Mouse (Mus musculus) megakaryocyte, embryonic 14.5 days (primary cell): ENCODE data around the gene 9330161L09Rik. TPM values are rescaled to one million over a fixed set of nuclear protein-coding genes. Genes with fewer than 3 reads are reported as not detected.

Experiments used
- H3K27me3 ChIP-seq: replicated peaks from 2 replicates; pipeline ENCODE3; 2012; ENCODE audit warnings: inconsistent platforms
- H3K36me3 ChIP-seq: replicated peaks from 2 replicates; pipeline ENCODE3; 2012; ENCODE audit warnings: low read length, inconsistent platforms, mixed read lengths
- H3K4me1 ChIP-seq: 2 replicates; pipeline ENCODE4 v1.6.1; 2012; ENCODE audit warnings: inconsistent platforms
- H3K4me3 ChIP-seq: replicated peaks from 2 replicates; pipeline ENCODE3; 2012; ENCODE audit warnings: moderate library complexity, mild to moderate bottlenecking, inconsistent platforms
- H3K9me3 ChIP-seq: 2 replicates; pipeline ENCODE4 v1.6.1; 2012; ENCODE audit warnings: inconsistent platforms
- FLI1 ChIP-seq: IDR thresholded peaks from 2 replicates; pipeline ENCODE4 v1.6.1; 2012; ENCODE audit warnings: low read length, inconsistent platforms, mixed read lengths
- GATA1 ChIP-seq: IDR thresholded peaks from 3 replicates; pipeline ENCODE4 v1.6.1; 2012; ENCODE audit warnings: mixed read lengths, low read length, inconsistent platforms, borderline replicate concordance
- polyA plus RNA-seq: library from polyadenylated mRNA; stranded (reverse); fragments of >175 nt; gene quantifications from 2 replicates; pipeline ENCODE4 v1.2.3, GENCODE M21; 2012; ENCODE audit warnings: low replicate concordance; ENCODE audit not compliant: insufficient read depth

9330161L09Rik gene
- polyA plus RNA-seq, 1 experiment: 0.28 TPM

- TF ChIP-seq GATA1: no peak
- TF ChIP-seq FLI1: no peak
- Histone ChIP-seq H3K4me1 (peaks cover 75% of the 10 kb centered on the region), H3K36me3 (peaks cover 7% of the 10 kb centered on the region), H3K27me3 (no peaks in the 10 kb centered on the region), H3K9me3 (no peaks in the 10 kb centered on the region), H3K4me3 (no peak overlapping the region)
These were observed 16.5 kb downstream of the 9330161L09Rik start for GRCm38 (mm10) chr12:103391098-103391497.

- Histone ChIP-seq H3K4me3 (no peak overlapping the region), H3K36me3 (peaks cover 6% of the 10 kb centered on the region), H3K4me1 (peaks cover 75% of the 10 kb centered on the region), H3K27me3 (no peaks in the 10 kb centered on the region), H3K9me3 (no peaks in the 10 kb centered on the region)
- TF ChIP-seq GATA1 (no peak), FLI1 (no peak)
These were observed 17.6 kb downstream of the 9330161L09Rik start for GRCm38 (mm10) chr12:103389982-103390381.

DNA sequence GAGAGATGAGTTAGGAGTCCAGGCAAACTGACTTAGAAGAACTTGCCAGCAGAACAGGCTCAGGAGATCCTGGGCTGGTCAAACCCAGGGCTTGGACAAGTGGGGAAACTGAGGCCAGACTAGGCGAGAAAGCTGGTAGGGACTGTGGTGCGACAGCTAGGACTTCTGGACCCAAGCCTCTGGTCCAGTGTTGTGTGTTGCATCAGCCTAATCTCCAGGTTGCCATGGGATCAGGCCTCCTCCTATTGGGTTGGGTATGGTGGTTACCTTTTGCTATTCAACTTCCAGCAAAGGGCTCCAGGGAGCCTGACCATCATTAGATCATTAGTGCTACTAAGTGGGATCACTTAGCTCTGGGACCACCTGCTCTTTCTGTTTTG lies 18.3 kb downstream of the 9330161L09Rik start:
- H3K36me3 ChIP-seq: peaks cover 6% of the 10 kb centered on the region
- peak overlapping the region; percentile 95 for H3K4me3 ChIP-seq
- H3K9me3 ChIP-seq: no peaks in the 10 kb centered on the region
- no peak for TF ChIP-seq FLI1
- TF ChIP-seq GATA1: no peak
- no peaks in the 10 kb centered on the region for H3K27me3 ChIP-seq
- H3K4me1 ChIP-seq: peaks cover 81% of the 10 kb centered on the region

- Histone ChIP-seq H3K9me3 (no peaks in the 10 kb centered on the region), H3K27me3 (no peaks in the 10 kb centered on the region), H3K4me1 (peaks cover 79% of the 10 kb centered on the region), H3K4me3 (peak within 1 kb of the TSS; percentile 95), H3K36me3 (peaks cover 6% of the 10 kb centered on the region)
- TF ChIP-seq FLI1 (no peak), GATA1 (no peak)
These were observed 18.9 kb downstream of the 9330161L09Rik start, which contains the start of gene Otub2 for GRCm38 (mm10) chr12:103388505-103389347. Otub2 (plus strand) TSS chr12:103388682.

DNA sequence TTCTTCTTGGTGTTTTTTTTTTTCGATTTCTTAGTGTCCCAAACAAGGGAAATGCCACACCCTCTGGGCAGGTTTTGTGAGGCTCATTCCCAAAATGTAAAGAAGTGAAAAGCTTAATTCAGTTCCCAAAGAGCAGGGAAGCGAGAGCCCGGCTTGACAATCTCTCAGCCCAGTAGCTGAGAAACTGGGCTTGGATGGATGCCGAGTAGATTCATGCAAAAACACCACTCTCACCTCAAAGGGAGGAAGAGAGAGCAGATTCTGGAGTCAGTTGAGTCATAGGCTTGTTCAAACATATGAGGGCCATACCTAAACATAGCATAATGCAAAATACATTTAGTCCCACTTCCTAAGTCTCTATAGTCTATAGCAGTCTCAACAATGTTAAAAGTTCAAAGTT lies 27.4 kb downstream of the 9330161L09Rik start:
- Histone ChIP-seq H3K4me3 (no peak overlapping the region), H3K9me3 (peaks cover 7% of the 10 kb centered on the region; the same call in 1 of the 2 replicates), H3K27me3 (peaks cover 19% of the 10 kb centered on the region), H3K4me1 (peaks cover 15% of the 10 kb centered on the region), H3K36me3 (no peaks in the 10 kb centered on the region)
- TF ChIP-seq GATA1 (no peak), FLI1 (no peak)

DNA sequence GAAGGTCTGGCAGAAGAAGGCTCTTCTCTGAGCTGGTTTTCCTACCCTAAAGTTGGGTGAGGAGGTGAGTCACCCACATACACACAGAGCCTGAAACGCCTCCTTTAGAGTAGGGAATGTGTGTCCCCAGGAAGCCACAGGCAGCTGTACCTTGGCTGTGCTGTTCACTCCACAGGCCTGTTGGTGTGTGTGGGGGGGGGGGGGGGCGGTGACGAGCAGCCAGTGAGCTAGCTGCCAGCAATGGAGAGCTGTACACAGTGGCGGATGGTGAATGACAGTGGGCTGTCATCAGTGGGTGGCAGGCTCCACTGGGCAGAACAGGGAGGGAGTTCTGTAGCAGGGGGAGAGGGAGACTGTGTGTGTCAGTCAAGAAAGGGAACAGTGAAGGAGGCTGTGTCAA lies 30.8 kb downstream of the 9330161L09Rik start:
- H3K4me1 ChIP-seq: no peaks in the 10 kb centered on the region; the same call in 1 of the 2 replicates
- peaks cover 14% of the 10 kb centered on the region; the same call in 1 of the 2 replicates for H3K9me3 ChIP-seq
- H3K36me3 ChIP-seq: no peaks in the 10 kb centered on the region
- TF ChIP-seq GATA1 (no peak), FLI1 (no peak)
- no peak overlapping the region for H3K4me3 ChIP-seq
- H3K27me3 ChIP-seq: peaks cover 36% of the 10 kb centered on the region

DNA sequence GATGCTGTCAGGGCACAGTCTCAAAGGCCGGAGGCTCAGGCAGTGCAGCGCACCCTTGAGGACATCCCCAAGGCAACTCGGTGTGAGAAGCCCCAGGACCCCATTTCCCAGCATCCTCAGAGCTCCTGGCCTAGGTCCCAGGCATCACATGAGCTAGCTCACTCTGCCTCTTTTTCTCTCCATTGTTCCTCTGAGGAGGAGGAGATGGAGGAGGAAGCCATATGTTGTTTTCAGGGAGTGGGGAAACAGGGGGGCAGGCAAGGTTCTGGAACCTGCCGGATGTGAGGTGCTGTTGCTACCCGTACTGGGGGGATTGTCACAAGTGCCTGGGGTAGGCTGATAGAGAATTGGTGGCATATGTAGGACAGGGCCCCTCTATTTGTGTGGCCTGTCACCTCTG lies 31.5 kb downstream of the 9330161L09Rik start:
- no peaks in the 10 kb centered on the region; the same call in 1 of the 2 replicates for H3K4me1 ChIP-seq
- TF ChIP-seq GATA1 (no peak), FLI1 (no peak)

GRCm38 (mm10) chr12:103373530-103374236 lies 33.9 kb downstream of the 9330161L09Rik start:
- Histone ChIP-seq H3K27me3 (peaks cover 44% of the 10 kb centered on the region), H3K9me3 (peaks cover 7% of the 10 kb centered on the region; the same call in 1 of the 2 replicates), H3K4me3 (peak overlapping the region; percentile 38), H3K4me1 (peaks cover 2% of the 10 kb centered on the region; the same call in 1 of the 2 replicates), H3K36me3 (no peaks in the 10 kb centered on the region)
- TF ChIP-seq GATA1 (no peak), FLI1 (no peak)

More for the DNA sequence above, 31.5 kb downstream of the 9330161L09Rik start:
- Histone ChIP-seq H3K36me3 (no peaks in the 10 kb centered on the region), H3K4me3 (no peak overlapping the region), H3K27me3 (peaks cover 36% of the 10 kb centered on the region), H3K9me3 (peaks cover 14% of the 10 kb centered on the region; the same call in 1 of the 2 replicates)

DNA sequence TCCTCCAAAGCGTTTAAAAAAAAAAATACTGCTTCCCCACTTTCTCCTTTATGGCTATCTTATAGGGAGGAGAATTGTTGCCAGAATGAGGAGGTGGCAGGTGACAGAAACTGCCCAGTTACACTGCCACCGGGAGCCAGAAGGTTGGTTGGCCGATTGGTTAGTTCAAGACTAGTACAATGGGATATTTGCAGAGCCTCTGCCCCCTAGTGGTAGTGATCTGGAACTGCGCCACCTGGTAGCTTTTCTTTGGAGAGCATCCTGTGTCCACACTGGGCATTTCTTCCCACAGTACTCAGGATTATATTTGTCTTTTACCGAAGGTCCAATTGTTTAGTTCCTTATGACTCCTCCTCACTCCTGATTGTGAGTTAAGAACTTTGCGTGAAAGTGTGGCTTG lies 35.9 kb downstream of the 9330161L09Rik start:
- peaks cover 7% of the 10 kb centered on the region; the same call in 1 of the 2 replicates for H3K9me3 ChIP-seq
- H3K36me3 ChIP-seq: no peaks in the 10 kb centered on the region
- TF ChIP-seq FLI1: no peak
- no peak for TF ChIP-seq GATA1
- peaks cover 14% of the 10 kb centered on the region for H3K4me1 ChIP-seq
- peaks cover 54% of the 10 kb centered on the region for H3K27me3 ChIP-seq
- no peak overlapping the region for H3K4me3 ChIP-seq

DNA sequence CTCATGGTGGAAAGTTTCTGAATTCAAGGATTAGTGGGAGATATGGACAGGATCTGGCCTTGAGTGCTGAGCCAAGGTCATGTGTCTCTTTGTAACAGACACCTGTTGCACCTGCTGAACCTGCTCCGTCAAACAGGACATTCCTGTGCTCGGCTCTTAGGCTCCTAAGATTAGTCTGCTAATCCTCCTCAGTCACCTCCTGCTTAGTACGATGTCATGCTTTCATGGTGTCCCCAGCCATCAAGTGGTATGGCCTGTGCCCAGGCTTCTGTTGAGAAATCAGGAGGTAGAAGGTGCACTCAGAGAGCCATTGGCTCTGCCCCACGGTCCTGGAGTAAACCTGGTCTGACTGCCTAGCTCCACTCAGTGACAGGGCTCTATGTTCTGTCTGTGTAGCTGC lies 36.8 kb downstream of the 9330161L09Rik start:
- peaks cover 56% of the 10 kb centered on the region for H3K27me3 ChIP-seq

More for the DNA sequence above, 36.8 kb downstream of the 9330161L09Rik start:
- Histone ChIP-seq H3K4me3 (no peak overlapping the region), H3K9me3 (peaks cover 7% of the 10 kb centered on the region; the same call in 1 of the 2 replicates), H3K36me3 (no peaks in the 10 kb centered on the region), H3K4me1 (peaks cover 14% of the 10 kb centered on the region)
- TF ChIP-seq FLI1 (no peak), GATA1 (no peak)
